Mouse (Mus musculus): ENCODE measurements around the gene Tbc1d20. TPM values are rescaled to one million over a fixed set of nuclear protein-coding genes. Genes with fewer than 3 reads are reported as not detected.

The Tbc1d20 gene
- polyA plus RNA-seq, 2 experiments, result 32.0 to 63.1 TPM

DNA sequence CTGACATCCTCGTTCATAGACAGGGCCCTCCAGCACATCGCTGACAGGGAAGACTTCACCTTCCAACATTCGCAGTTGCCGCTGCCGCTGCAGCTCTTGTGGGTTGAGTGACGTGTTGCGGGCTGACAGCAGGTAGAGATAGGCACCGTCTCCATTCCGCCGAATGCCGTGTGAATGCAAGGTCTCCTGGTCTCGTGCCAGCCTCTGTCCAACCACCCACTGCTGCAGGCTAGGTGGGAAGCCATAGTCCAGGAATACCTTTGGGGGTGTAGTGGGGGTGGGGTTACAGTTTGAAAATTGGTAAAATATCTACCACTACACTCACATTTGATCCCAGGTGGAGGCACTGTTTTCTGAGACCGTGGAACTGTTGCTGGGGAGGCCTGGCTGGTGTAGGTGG lies 32.5 kb downstream of the Tbc1d20 start:
- DNase-seq (ENCODE audit: low spot score), result no peak
- Histone ChIP-seq H3K9me3 (ENCODE audit: control insufficient read depth, low read length) (no peaks in the 10 kb centered on the region), H3K9ac (ENCODE audit: low read depth, low read length, severe bottlenecking) (no peak overlapping the region), H3K4me3 (replicated peaks; ENCODE audit: low read length) (no peak overlapping the region), H3K4me2 (replicated peaks; ENCODE audit: low read depth, low read length, severe bottlenecking) (no peak overlapping the region), H3K27ac (replicated peaks; ENCODE audit: low read depth, low read length) (no peak overlapping the region), H3K27me3 (ENCODE audit: control insufficient read depth, insufficient read depth, low read length) (no peaks in the 10 kb centered on the region), H3K36me3 (ENCODE audit: control insufficient read depth, insufficient read depth, low read length) (peaks cover 81% of the 10 kb centered on the region), H3K4me1 (ENCODE audit: control insufficient read depth, insufficient read depth, low read length) (peaks cover 9% of the 10 kb centered on the region)
- TF ChIP-seq POLR2A (IDR thresholded peaks at IDR 0.05; ENCODE audit: borderline replicate concordance, extremely low read depth, insufficient read depth, insufficient read length), result no peak
- 92% methylated on average over 13 of the region's 13 CpGs for WGBS
- no peak for ATAC-seq (ENCODE audit: low FRiP score, low read depth)

DNA sequence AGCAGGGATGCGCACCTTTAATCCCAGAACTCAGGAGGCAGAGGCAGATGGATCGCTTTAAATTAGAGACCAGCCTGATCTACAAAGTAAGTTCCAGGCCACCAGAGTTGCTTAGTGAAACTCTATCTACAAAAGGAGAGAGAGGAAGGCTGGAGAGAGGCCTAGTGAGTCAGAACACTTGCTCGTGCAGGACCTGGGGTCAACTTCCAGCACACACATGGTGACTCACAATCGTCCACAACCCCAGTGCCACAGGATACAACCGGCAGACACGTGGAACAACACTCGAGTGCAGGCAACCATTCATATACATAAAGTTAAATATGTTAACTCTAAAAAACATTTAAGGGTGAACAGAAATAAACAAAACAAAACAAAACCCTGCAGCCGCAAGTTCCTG lies 33.0 kb downstream of the Tbc1d20 start:
- ATAC-seq (ENCODE audit: low FRiP score, low read depth) (no peak), DNase-seq (ENCODE audit: low spot score) (no peak)
- Histone ChIP-seq H3K4me3 (replicated peaks; ENCODE audit: low read length) (no peak overlapping the region), H3K36me3 (ENCODE audit: control insufficient read depth, insufficient read depth, low read length) (peaks cover 76% of the 10 kb centered on the region), H3K27ac (replicated peaks; ENCODE audit: low read depth, low read length) (no peak overlapping the region), H3K9ac (ENCODE audit: low read depth, low read length, severe bottlenecking) (no peak overlapping the region), H3K27me3 (ENCODE audit: control insufficient read depth, insufficient read depth, low read length) (no peaks in the 10 kb centered on the region), H3K9me3 (ENCODE audit: control insufficient read depth, low read length) (no peaks in the 10 kb centered on the region), H3K4me1 (ENCODE audit: control insufficient read depth, insufficient read depth, low read length) (peaks cover 14% of the 10 kb centered on the region), H3K4me2 (replicated peaks; ENCODE audit: low read depth, low read length, severe bottlenecking) (no peak overlapping the region)
- WGBS, result 84% methylated on average over 8 of the region's 8 CpGs
- no peak for TF ChIP-seq POLR2A (IDR thresholded peaks at IDR 0.05; ENCODE audit: borderline replicate concordance, extremely low read depth, insufficient read depth, insufficient read length)

DNA sequence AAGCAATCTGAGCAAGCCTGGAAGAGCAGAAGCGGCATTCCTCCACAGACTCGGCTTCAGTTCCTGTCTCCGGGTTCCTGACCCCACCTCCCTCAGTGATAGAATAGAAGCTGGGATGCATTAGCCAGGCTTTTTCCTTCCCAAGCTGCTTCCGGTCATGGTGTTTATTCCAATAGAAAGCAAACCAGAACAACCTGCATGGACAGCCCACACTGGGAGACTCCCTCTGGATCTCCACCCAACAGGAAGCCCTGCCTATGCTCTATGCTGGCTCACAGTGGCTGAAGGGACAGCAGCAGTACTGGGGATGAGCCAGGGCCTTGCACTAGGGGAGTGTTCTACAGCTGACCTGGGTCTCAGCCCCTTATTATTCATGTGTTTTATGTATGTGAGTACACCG lies 34.4 kb downstream of the Tbc1d20 start:
- peaks cover 14% of the 10 kb centered on the region for H3K4me1 ChIP-seq (ENCODE audit: control insufficient read depth, insufficient read depth, low read length)
- ATAC-seq (ENCODE audit: low FRiP score, low read depth) (no peak), DNase-seq (ENCODE audit: low spot score) (no peak)
- H3K4me3 ChIP-seq (replicated peaks; ENCODE audit: low read length), result no peak overlapping the region
- H3K27me3 ChIP-seq (ENCODE audit: control insufficient read depth, insufficient read depth, low read length), result no peaks in the 10 kb centered on the region
- no peak overlapping the region for H3K9ac ChIP-seq (ENCODE audit: low read depth, low read length, severe bottlenecking)
- no peak for TF ChIP-seq POLR2A (IDR thresholded peaks at IDR 0.05; ENCODE audit: borderline replicate concordance, extremely low read depth, insufficient read depth, insufficient read length)
- H3K27ac ChIP-seq (replicated peaks; ENCODE audit: low read depth, low read length), result no peak overlapping the region
- 77% methylated on average over 5 of the region's 5 CpGs for WGBS
- no peak overlapping the region for H3K4me2 ChIP-seq (replicated peaks; ENCODE audit: low read depth, low read length, severe bottlenecking)
- peaks cover 63% of the 10 kb centered on the region for H3K36me3 ChIP-seq (ENCODE audit: control insufficient read depth, insufficient read depth, low read length)
- H3K9me3 ChIP-seq (ENCODE audit: control insufficient read depth, low read length), result no peaks in the 10 kb centered on the region

DNA sequence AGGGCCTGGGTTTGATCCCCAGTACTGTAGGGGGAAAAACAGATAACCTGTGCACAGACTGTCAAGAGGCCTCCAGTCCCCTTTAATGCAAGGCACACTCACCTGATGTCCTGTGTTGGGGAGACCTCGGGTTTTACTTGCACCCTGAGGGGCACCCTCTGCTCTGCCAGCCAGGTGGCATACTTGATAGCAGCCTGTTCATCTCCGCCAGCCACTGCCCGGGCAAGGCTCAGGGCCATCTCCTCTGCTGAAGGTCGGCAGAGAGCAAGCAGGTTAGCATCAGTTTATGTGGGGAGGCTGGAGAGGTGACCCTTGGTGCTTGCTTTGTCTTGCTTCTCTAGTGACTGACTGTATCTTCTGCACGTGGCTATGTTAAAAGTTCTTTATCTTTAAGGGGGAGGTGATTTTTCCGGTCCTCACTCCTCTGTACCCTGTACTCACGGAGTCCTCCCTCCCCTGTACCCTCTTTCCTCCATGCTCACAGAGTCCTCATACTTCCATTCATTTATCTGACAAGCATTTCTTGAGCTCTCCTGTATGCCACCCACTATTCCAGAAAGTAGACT lies 37.3 kb downstream of the Tbc1d20 start:
- ATAC-seq (ENCODE audit: low FRiP score, low read depth), result no peak
- H3K27me3 ChIP-seq (ENCODE audit: control insufficient read depth, insufficient read depth, low read length), result no peaks in the 10 kb centered on the region
- peak overlapping the region; percentile 88 for H3K4me2 ChIP-seq (replicated peaks; ENCODE audit: low read depth, low read length, severe bottlenecking)
- no peak for TF ChIP-seq POLR2A (IDR thresholded peaks at IDR 0.05; ENCODE audit: borderline replicate concordance, extremely low read depth, insufficient read depth, insufficient read length)
- H3K4me3 ChIP-seq (replicated peaks; ENCODE audit: low read length), result peak overlapping the region; percentile 92
- H3K36me3 ChIP-seq (ENCODE audit: control insufficient read depth, insufficient read depth, low read length), result peaks cover 35% of the 10 kb centered on the region
- H3K27ac ChIP-seq (replicated peaks; ENCODE audit: low read depth, low read length), result no peak overlapping the region
- H3K4me1 ChIP-seq (ENCODE audit: control insufficient read depth, insufficient read depth, low read length), result peaks cover 14% of the 10 kb centered on the region
- DNase-seq (ENCODE audit: low spot score), result no peak
- 72% methylated on average over 7 of the region's 7 CpGs for whole genome bisulfite sequencing
- H3K9me3 ChIP-seq (ENCODE audit: control insufficient read depth, low read length), result no peaks in the 10 kb centered on the region
- H3K9ac ChIP-seq (ENCODE audit: low read depth, low read length, severe bottlenecking), result peak overlapping the region; percentile 86; the same call in 1 of the 2 replicates

- 0% methylated on average over 54 of the region's 54 CpGs for WGBS
- peak; percentile 96 for ATAC-seq (ENCODE audit: low FRiP score, low read depth)
- no peaks in the 10 kb centered on the region for H3K9me3 ChIP-seq (ENCODE audit: control insufficient read depth, low read length)
Observed at GRCm38 (mm10) chr2:152332101-152332825, 38.6 kb downstream of the Tbc1d20 start, which contains the start of gene Rbck1. Gene Rbck1 (minus strand): TSS chr2:152332653.

More at GRCm38 (mm10) chr2:152332101-152332825, 38.6 kb downstream of the Tbc1d20 start, which contains the start of gene Rbck1:
- peak within 1 kb of the TSS; percentile 88 for H3K4me2 ChIP-seq (replicated peaks; ENCODE audit: low read depth, low read length, severe bottlenecking)
- H3K27me3 ChIP-seq (ENCODE audit: control insufficient read depth, insufficient read depth, low read length), result no peaks in the 10 kb centered on the region
- DNase-seq (ENCODE audit: low spot score), result peak; percentile 89
- H3K36me3 ChIP-seq (ENCODE audit: control insufficient read depth, insufficient read depth, low read length), result peaks cover 21% of the 10 kb centered on the region
- TF ChIP-seq POLR2A (IDR thresholded peaks at IDR 0.05; ENCODE audit: borderline replicate concordance, extremely low read depth, insufficient read depth, insufficient read length), result 0 out of 2 replicates have a peak, but pooled peaks have one; percentile 80
- peak within 1 kb of the TSS; percentile 83 for H3K27ac ChIP-seq (replicated peaks; ENCODE audit: low read depth, low read length)
- peak within 1 kb of the TSS; percentile 86 for H3K9ac ChIP-seq (ENCODE audit: low read depth, low read length, severe bottlenecking)
- peak within 1 kb of the TSS; percentile 92 for H3K4me3 ChIP-seq (replicated peaks; ENCODE audit: low read length)
- H3K4me1 ChIP-seq (ENCODE audit: control insufficient read depth, insufficient read depth, low read length), result peaks cover 14% of the 10 kb centered on the region
